ENCODE assay signal across 8 mouse cellular contexts in genomic region chr8:120308553-120308952, GRCm38 (mm10).
DNase-seq lines count a peak whose midpoint lies in the region; ATAC-seq lines count a peak whose summit lies in the region.

No protein-coding gene starts in this region.

- ATAC-seq in midbrain, embryonic 11.5 days (ENCODE audit: low FRiP score): no peak
- ATAC-seq in activated CD4-positive, CD25-positive, alpha-beta regulatory T cell, adult 4 months: no peak
- no peak for ATAC-seq in megakaryocyte, adult 5-6 weeks (ENCODE audit: poor library complexity, severe bottlenecking)

- peaks cover 51% of the 10 kb centered on the region for H3K4me1 ChIP-seq in midbrain, embryonic 11.5 days (ENCODE audit: control insufficient read depth, insufficient read depth, low read length)

- WGBS in midbrain, embryonic 11.5 days: 49% methylated on average over 9 of the region's 9 CpGs

- H3K4me3 ChIP-seq in midbrain, embryonic 11.5 days (ENCODE audit: low read depth, low read length): no peak overlapping the region

- no peak overlapping the region for H3K4me2 ChIP-seq in midbrain, embryonic 11.5 days

- H3K27me3 ChIP-seq in midbrain, embryonic 11.5 days (ENCODE audit: control insufficient read depth, insufficient read depth, low read length): peaks cover 5% of the 10 kb centered on the region; the same call in 1 of the 2 replicates

- no peaks in the 10 kb centered on the region for H3K36me3 ChIP-seq in midbrain, embryonic 11.5 days (ENCODE audit: control insufficient read depth, insufficient read depth, low read length)

- peak overlapping the region; percentile 12; the same call in 1 of the 2 replicates for H3K9ac ChIP-seq in midbrain, embryonic 11.5 days (ENCODE audit: low read length)

- DNase-seq in cerebellum, adult 11-12 months: peak; percentile 61
- DNase-seq in cerebellum, adult 8-10 months: no peak
- DNase-seq in NIH3T3 (ENCODE audit: low read depth): peak; percentile 85
- DNase-seq in gastrocnemius, adult 18-20 months (ENCODE audit: low spot score): peak; percentile 84
- no peak for DNase-seq in midbrain, embryonic 11.5 days (ENCODE audit: low spot score, missing footprints)
- no peak for DNase-seq in kidney, postnatal 25 days

- no peaks in the 10 kb centered on the region for H3K9me3 ChIP-seq in midbrain, embryonic 11.5 days (ENCODE audit: control insufficient read depth, low read length)

- H3K27ac ChIP-seq in midbrain, embryonic 11.5 days (ENCODE audit: low read depth, low read length): peak overlapping the region; percentile 84

Comparison
In these comparisons a context has a peak if more than half of its experiments do, and no peak if none do; other contexts are left out.
1. DNase-seq: peak in cerebellum, adult 11-12 months (single experiment), NIH3T3 (single experiment) and gastrocnemius, adult 18-20 months (single experiment); none in cerebellum, adult 8-10 months (single experiment), midbrain, embryonic 11.5 days (single experiment) and kidney, postnatal 25 days (0 of 2).